Mouse (Mus musculus) CH12F3 (cell line): Measurements from ENCODE around the gene Map4k3.

Source experiments
- in situ Hi-C: fragments of 300-500 bp; cut with MboI; formaldehyde crosslinking; loops from 2 replicates; pipeline ENCODE4 v1.14.3; 2020; ENCODE audit warnings: low sequenced_read_pairs

Map4k3 gene

GRCm38 (mm10) chr17:80571460-80571859, 156.8 kb downstream of the Map4k3 start:
- in situ Hi-C loops: loop anchor here (25.0 kb wide), 1 partner anchor 284 kb away; the partner anchor contains the start of genes Dhx57 and Morn2

- in situ Hi-C loops: loop anchor here (25.0 kb wide), 1 partner anchor 282 kb away; the partner anchor contains the start of genes Dhx57 and Morn2
Measured at GRCm38 (mm10) chr17:80569718-80570117, 158.6 kb downstream of the Map4k3 start.

- in situ Hi-C loops: loop anchor here (25.0 kb wide), 1 partner anchor 282 kb away; the partner anchor contains the start of genes Dhx57 and Morn2
Measured at GRCm38 (mm10) chr17:80568842-80569601, 159.3 kb downstream of the Map4k3 start.

- in situ Hi-C loops: loop anchor here (25.0 kb wide), 1 partner anchor 281 kb away; the partner anchor contains the start of genes Dhx57 and Morn2
Measured at GRCm38 (mm10) chr17:80568441-80568840, 159.8 kb downstream of the Map4k3 start.

GRCm38 (mm10) chr17:80564611-80564924, 163.7 kb downstream of the Map4k3 start:
- in situ Hi-C loops: loop anchor here (25.0 kb wide), 1 partner anchor 277 kb away; the partner anchor contains the start of genes Dhx57 and Morn2

- in situ Hi-C loops: loop anchor here (25.0 kb wide), 1 partner anchor 277 kb away; the partner anchor contains the start of genes Dhx57 and Morn2
Measured at GRCm38 (mm10) chr17:80563762-80564610, 164.3 kb downstream of the Map4k3 start.

GRCm38 (mm10) chr17:80562792-80563191, 165.5 kb downstream of the Map4k3 start:
- in situ Hi-C loops: loop anchor here (25.0 kb wide), 1 partner anchor 275 kb away; the partner anchor contains the start of genes Dhx57 and Morn2

GRCm38 (mm10) chr17:80560669-80561401, 167.4 kb downstream of the Map4k3 start:
- in situ Hi-C loops: loop anchor here (25.0 kb wide), 1 partner anchor 274 kb away; the partner anchor contains the start of genes Dhx57 and Morn2

- in situ Hi-C loops: loop anchor here (5.0 to 25.0 kb wide), 2 partner anchors 77 to 272 kb away; partner anchors contain the start of genes Dhx57, Morn2 and Sos1
Measured at GRCm38 (mm10) chr17:80559745-80560144, 168.5 kb downstream of the Map4k3 start.

- in situ Hi-C loops: loop anchor here (5.0 to 25.0 kb wide), 2 partner anchors 77 to 272 kb away; partner anchors contain the start of genes Dhx57, Morn2 and Sos1
Measured at GRCm38 (mm10) chr17:80559050-80559449, 169.2 kb downstream of the Map4k3 start.

GRCm38 (mm10) chr17:80558583-80558982, 169.7 kb downstream of the Map4k3 start:
- in situ Hi-C loops: loop anchor here (5.0 to 25.0 kb wide), 2 partner anchors 76 to 271 kb away; partner anchors contain the start of genes Dhx57, Morn2 and Sos1

- in situ Hi-C loops: loop anchor here (5.0 to 25.0 kb wide), 2 partner anchors 75 to 270 kb away; partner anchors contain the start of genes Dhx57, Morn2 and Sos1
Measured at GRCm38 (mm10) chr17:80557461-80557860, 170.8 kb downstream of the Map4k3 start.

GRCm38 (mm10) chr17:80553318-80554270, 174.7 kb downstream of the Map4k3 start:
- in situ Hi-C loops: loop anchor here (25.0 kb wide), 1 partner anchor 266 kb away; the partner anchor contains the start of genes Dhx57 and Morn2

- in situ Hi-C loops: loop anchor here (25.0 kb wide), 1 partner anchor 265 kb away; the partner anchor contains the start of genes Dhx57 and Morn2
Measured at GRCm38 (mm10) chr17:80552653-80553052, 175.6 kb downstream of the Map4k3 start.

GRCm38 (mm10) chr17:80550981-80551380, 177.3 kb downstream of the Map4k3 start:
- in situ Hi-C loops: loop anchor here (25.0 kb wide), 1 partner anchor 264 kb away; the partner anchor contains the start of genes Dhx57 and Morn2

GRCm38 (mm10) chr17:80546846-80547245, 181.4 kb downstream of the Map4k3 start:
- in situ Hi-C loops: no loop called here

GRCm38 (mm10) chr17:80546227-80546626, 182.1 kb downstream of the Map4k3 start:
- in situ Hi-C loops: no loop called here

- in situ Hi-C loops: no loop called here
Measured at GRCm38 (mm10) chr17:80543646-80544045, 184.6 kb downstream of the Map4k3 start.

- in situ Hi-C loops: no loop called here
Measured at GRCm38 (mm10) chr17:80537136-80537535, 191.1 kb downstream of the Map4k3 start.
